Mouse (Mus musculus) liver, adult 2 months (tissue): ENCODE data around the gene Igdcc4.

Experiments used
- CTCF ChIP-seq: fragments of 200-500 bp; IDR thresholded peaks from 2 replicates; pipeline ENCODE4 v1.5.1; 2011; ENCODE audit warnings: low read depth, low read length, control low read depth
- POLR2A ChIP-seq: fragments of 200-500 bp; IDR thresholded peaks from 2 replicates; pipeline ENCODE4 v1.6.1; 2011; ENCODE audit warnings: low read length, control low read depth; ENCODE audit not compliant: insufficient read depth; ENCODE audit errors: extremely low read depth

DNA sequence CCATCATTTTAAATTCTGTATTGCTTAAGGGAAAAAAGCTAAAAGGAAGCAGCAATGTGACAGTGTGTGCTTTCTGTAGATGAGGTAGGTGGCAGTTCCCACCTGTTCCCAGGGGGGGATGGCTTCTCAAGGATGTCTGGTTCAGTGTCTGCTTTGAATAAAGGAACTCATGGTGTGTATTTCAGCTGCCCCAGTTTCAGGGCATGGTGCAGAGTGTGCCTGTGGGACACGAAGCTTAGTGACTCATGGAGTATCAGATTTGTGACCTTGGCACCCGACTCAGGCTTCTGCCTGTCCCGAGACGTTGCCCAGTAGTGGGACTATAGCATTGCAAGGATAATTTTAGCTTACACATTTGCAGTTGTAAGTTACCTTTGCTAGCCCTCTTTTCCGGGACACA is 23.8 kb upstream of the Igdcc4 start:
- TF ChIP-seq CTCF = no peak
- TF ChIP-seq POLR2A = no peak
